Mouse (Mus musculus) limb, embryonic 11.5 days (tissue): ENCODE data around the gene Chrnd. TPM values are rescaled to one million over a fixed set of nuclear protein-coding genes. Genes with fewer than 3 reads are reported as not detected.

Experiments used
- polyA plus RNA-seq: library from polyadenylated mRNA; unstranded; fragments of >200 nt; fragmentation: Nextera tagmentation; extraction: Ambion mirVana; gene quantifications from 2 replicates; pipeline ENCODE4 v1.2.1, GENCODE M21; 2014

Chrnd gene
- polyA plus RNA-seq, 1 experiment from 2014 or later, result 0.73 TPM

Other genes with a start within 250 kb of the Chrnd start
- not detected in 2 replicates for gene Alppl2, start 100.7 kb upstream of the Chrnd start, polyA plus RNA-seq
- not detected in 2 replicates for gene Alpi, start 89.0 kb upstream of the Chrnd start, polyA plus RNA-seq
- gene Akp3, start 65.6 kb upstream of the Chrnd start, polyA plus RNA-seq, result not detected in 2 replicates
- gene Ecel1, start 34.1 kb upstream of the Chrnd start, polyA plus RNA-seq, result 0.17 and 0.28 TPM in 2 replicates
- gene Prss56, start 7.3 kb upstream of the Chrnd start, polyA plus RNA-seq, result not detected in 2 replicates
- 2.9 and 4.1 TPM in 2 replicates for gene Chrng, start 14.1 kb downstream of the Chrnd start, polyA plus RNA-seq
- gene Eif4e2, start 23.3 kb downstream of the Chrnd start, polyA plus RNA-seq, result 140 and 157 TPM in 2 replicates
- gene Efhd1, start 73.8 kb downstream of the Chrnd start, polyA plus RNA-seq, result 0.40 and 0.47 TPM in 2 replicates
- 47.3 and 47.5 TPM in 2 replicates for gene Gigyf2, start 136.4 kb downstream of the Chrnd start, polyA plus RNA-seq
- gene Kcnj13, start 204.1 kb downstream of the Chrnd start, polyA plus RNA-seq, result 0.44 and 1.9 TPM in 2 replicates